Mouse (Mus musculus): ENCODE data around the gene Speer4a.
"Not testable (repeated sequence)": the region's sequence is repeated elsewhere in the genome, so short reads cannot be mapped to it uniquely, and the experiment has no call there.

- TF ChIP-seq TAL1, GATA1 (IDR thresholded peaks at IDR 0.05; ENCODE audit: low read length): not testable (repeated sequence)
Observed at GRCm38 (mm10) chr5:26004698-26005097, 34.7 kb downstream of the Speer4a start, which contains the start of gene Gm1979.
